Mouse (Mus musculus) liver, postnatal 0 days (tissue): ENCODE data around the gene Olfr56. TPM values are rescaled to one million over a fixed set of nuclear protein-coding genes. Genes with fewer than 3 reads are reported as not detected.

ENCODE experiments used
- ATAC-seq: fragments of 200-750 bp; cut with Nextera tagmentation; 2 replicates; pipeline ENCODE4 v1.8.0; 2017; ENCODE audit warnings: mild to moderate bottlenecking, moderate library complexity
- DNase-seq: peaks from one replicate; pipeline ENCODE4 v3.0.0-alpha.2; 2016
- H3K27ac ChIP-seq: fragments of 300-500 bp; sonication (generic); 2 replicates; pipeline ENCODE4 v1.5.1; 2014; ENCODE audit warnings: antibody characterized with exemption, moderate library complexity, mild to moderate bottlenecking, low read depth
- H3K27me3 ChIP-seq: fragments of 300-500 bp; sonication (generic); 2 replicates; pipeline ENCODE4 v1.6.1; 2014; ENCODE audit warnings: low read length, control low read depth, mixed read lengths; ENCODE audit not compliant: insufficient read depth
- H3K36me3 ChIP-seq: fragments of 300-500 bp; sonication (generic); replicated peaks from 2 replicates; pipeline ENCODE4 v1.6.1; 2014; ENCODE audit warnings: mild to moderate bottlenecking, control low read depth, low read length, moderate library complexity, mixed read lengths; ENCODE audit not compliant: insufficient read depth
- H3K4me1 ChIP-seq: fragments of 300-500 bp; sonication (generic); 2 replicates; pipeline ENCODE4 v1.6.1; 2014; ENCODE audit warnings: antibody characterized with exemption, mild to moderate bottlenecking, control low read depth; ENCODE audit not compliant: insufficient read depth
- H3K4me2 ChIP-seq: fragments of 300-500 bp; sonication (generic); 2 replicates; pipeline ENCODE4 v1.6.1; 2014; ENCODE audit warnings: low read depth, mild to moderate bottlenecking, low read length, moderate library complexity, mixed read lengths
- H3K4me3 ChIP-seq: fragments of 300-500 bp; sonication (generic); 2 replicates; pipeline ENCODE4 v1.5.1; 2014; ENCODE audit warnings: low read depth, low read length
- H3K9ac ChIP-seq: fragments of 300-500 bp; sonication (generic); replicated peaks from 2 replicates; pipeline ENCODE4 v1.6.1; 2014; ENCODE audit warnings: mild to moderate bottlenecking, moderate library complexity
- H3K9me3 ChIP-seq: fragments of 300-500 bp; sonication (generic); 2 replicates; pipeline ENCODE4 v1.6.1; 2016; ENCODE audit warnings: mild to moderate bottlenecking, control low read depth, low read length, mixed read lengths
- CTCF ChIP-seq: sonication (generic); IDR thresholded peaks from 2 replicates; pipeline ENCODE4 v1.5.1; 2016; ENCODE audit warnings: antibody characterized with exemption, low read depth
- EP300 ChIP-seq: IDR thresholded peaks from 2 replicates; pipeline ENCODE4 v1.6.1; 2016; ENCODE audit warnings: antibody characterized with exemption, low read depth, mild to moderate bottlenecking
- WGBS: fragments of 180-500 bp; shearing (Covaris S2); extraction: QIAGEN DNeasy Blood & Tissue Kit; methylation state at CpG from one replicate; pipeline ENCODE4 v1.1.7; 2014; ENCODE audit not compliant: insufficient replicate concordance; 5-methylcytosine and 5-hydroxymethylcytosine counted together
- polyA plus RNA-seq: library from polyadenylated mRNA; unstranded; fragments of >200 nt; fragmentation: Nextera tagmentation; extraction: Ambion mirVana; gene quantifications from 2 replicates; pipeline ENCODE4 v1.2.1, GENCODE M21; 2015

The Olfr56 gene
- polyA plus RNA-seq, 1 experiment from 2014 or later = 0.16 TPM

GRCm38 (mm10) chr11:49107650-49108537 lies 129.2 kb downstream of the Olfr56 start:
- Histone ChIP-seq H3K4me2 (no peak overlapping the region), H3K27ac (no peak overlapping the region), H3K4me1 (peaks cover 3% of the 10 kb centered on the region; the same call in 1 of the 2 replicates), H3K9ac (no peak overlapping the region), H3K27me3 (no peaks in the 10 kb centered on the region), H3K4me3 (no peak overlapping the region), H3K9me3 (no peaks in the 10 kb centered on the region), H3K36me3 (no peaks in the 10 kb centered on the region)
- no peak for DNase-seq
- TF ChIP-seq CTCF (no peak), EP300 (no peak)
- 63% methylated on average over 10 of the region's 10 CpGs for WGBS
- no peak for ATAC-seq

GRCm38 (mm10) chr11:49108833-49109232 lies 130.1 kb downstream of the Olfr56 start:
- ATAC-seq (no peak), DNase-seq (peak; percentile 61)
- Histone ChIP-seq H3K4me2 (no peak overlapping the region), H3K27me3 (no peaks in the 10 kb centered on the region), H3K4me1 (no peaks in the 10 kb centered on the region), H3K36me3 (no peaks in the 10 kb centered on the region), H3K27ac (no peak overlapping the region), H3K9me3 (no peaks in the 10 kb centered on the region), H3K4me3 (no peak overlapping the region), H3K9ac (no peak overlapping the region)
- TF ChIP-seq EP300 (no peak), CTCF (peak; percentile 78)
- 19% methylated on average over 1 of the region's 1 CpGs for WGBS

- H3K27me3 ChIP-seq = no peaks in the 10 kb centered on the region
- ATAC-seq = no peak
These were observed 132.3 kb downstream of the Olfr56 start for GRCm38 (mm10) chr11:49111000-49111399.

GRCm38 (mm10) chr11:49112624-49113219 lies 134.0 kb downstream of the Olfr56 start:
- no peaks in the 10 kb centered on the region for H3K9me3 ChIP-seq
- H3K4me2 ChIP-seq = no peak overlapping the region
- TF ChIP-seq CTCF (no peak), EP300 (no peak)
- 75% methylated on average over 6 of the region's 6 CpGs for WGBS
- no peak for ATAC-seq
- H3K27ac ChIP-seq = no peak overlapping the region
- DNase-seq = no peak
- no peak overlapping the region for H3K4me3 ChIP-seq
- H3K9ac ChIP-seq = no peak overlapping the region
- H3K27me3 ChIP-seq = no peaks in the 10 kb centered on the region
- H3K4me1 ChIP-seq = no peaks in the 10 kb centered on the region
- H3K36me3 ChIP-seq = no peaks in the 10 kb centered on the region

More at GRCm38 (mm10) chr11:49111000-49111399, 132.3 kb downstream of the Olfr56 start:
- Histone ChIP-seq H3K36me3 (no peaks in the 10 kb centered on the region), H3K9me3 (no peaks in the 10 kb centered on the region), H3K9ac (no peak overlapping the region), H3K27ac (no peak overlapping the region), H3K4me3 (no peak overlapping the region), H3K4me1 (no peaks in the 10 kb centered on the region), H3K4me2 (no peak overlapping the region)
- TF ChIP-seq EP300 (no peak), CTCF (no peak)
- WGBS = 60% methylated on average over 1 of the region's 1 CpGs
- no peak for DNase-seq

- Histone ChIP-seq H3K27ac (no peak overlapping the region), H3K27me3 (no peaks in the 10 kb centered on the region), H3K9me3 (no peaks in the 10 kb centered on the region), H3K4me3 (no peak overlapping the region), H3K9ac (no peak overlapping the region), H3K36me3 (no peaks in the 10 kb centered on the region), H3K4me2 (no peak overlapping the region), H3K4me1 (no peaks in the 10 kb centered on the region)
- TF ChIP-seq EP300 (no peak), CTCF (no peak)
- ATAC-seq (no peak), DNase-seq (no peak)
- WGBS = 24% methylated on average over 2 of the region's 2 CpGs
These were observed 135.5 kb downstream of the Olfr56 start for GRCm38 (mm10) chr11:49114158-49114557.

GRCm38 (mm10) chr11:49114774-49115173 lies 136.1 kb downstream of the Olfr56 start, which contains the start of gene Olfr1396:
Gene Olfr1396, minus strand, starts transcription at chr11:49114874.
- Histone ChIP-seq H3K9ac (no peak within 1 kb of the TSS), H3K4me1 (no peaks in the 10 kb centered on the region), H3K27me3 (no peaks in the 10 kb centered on the region), H3K4me2 (no peak within 1 kb of the TSS), H3K36me3 (no peaks in the 10 kb centered on the region), H3K27ac (no peak within 1 kb of the TSS), H3K4me3 (no peak within 1 kb of the TSS), H3K9me3 (no peaks in the 10 kb centered on the region)
- no peak for TF ChIP-seq EP300
- no peak for TF ChIP-seq CTCF
- DNase-seq = no peak
- ATAC-seq = no peak
